Mouse (Mus musculus) cerebellum, adult 2 months (tissue): Measurements from ENCODE around the gene Lmf1.

Source experiments
- CTCF ChIP-seq: fragments of 200-500 bp; IDR thresholded peaks from 2 replicates; pipeline ENCODE4 v1.5.1; 2011; ENCODE audit warnings: low read depth, mild to moderate bottlenecking, control low read depth, low read length, moderate library complexity, borderline replicate concordance; ENCODE audit not compliant: insufficient read depth
- POLR2A ChIP-seq: fragments of 200-500 bp; IDR thresholded peaks from 2 replicates; pipeline ENCODE4 v1.6.1; 2011; ENCODE audit warnings: low read length, control low read depth, borderline replicate concordance; ENCODE audit not compliant: insufficient read depth

DNA sequence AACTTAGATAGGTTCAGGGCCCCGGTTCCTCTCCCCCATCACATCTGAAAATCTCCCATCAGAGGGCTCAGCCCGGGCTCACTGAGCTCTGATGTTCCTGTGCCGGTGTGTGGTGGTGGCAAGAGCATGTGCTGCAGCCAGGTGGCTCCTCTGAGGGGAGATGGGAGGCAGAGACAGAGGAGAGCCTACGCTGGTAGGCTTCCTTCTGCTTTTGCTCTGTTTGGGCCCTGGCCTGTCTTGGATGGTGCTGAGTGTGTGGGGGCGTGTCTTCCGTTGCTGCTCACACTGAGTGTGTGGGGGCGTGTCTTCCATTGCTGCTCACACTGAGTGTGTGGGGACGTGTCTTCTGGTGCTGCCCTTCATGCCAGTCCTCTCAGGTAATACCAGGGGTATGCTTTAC, 23.5 kb downstream of the Lmf1 start:
- no peak for TF ChIP-seq CTCF
- no peak for TF ChIP-seq POLR2A
